Mouse (Mus musculus): Measurements from ENCODE around the gene Camkmt.
A peak's percentile ranks its signal among the peaks of the same experiment; 100 is the strongest.

Gene Camkmt

DNA sequence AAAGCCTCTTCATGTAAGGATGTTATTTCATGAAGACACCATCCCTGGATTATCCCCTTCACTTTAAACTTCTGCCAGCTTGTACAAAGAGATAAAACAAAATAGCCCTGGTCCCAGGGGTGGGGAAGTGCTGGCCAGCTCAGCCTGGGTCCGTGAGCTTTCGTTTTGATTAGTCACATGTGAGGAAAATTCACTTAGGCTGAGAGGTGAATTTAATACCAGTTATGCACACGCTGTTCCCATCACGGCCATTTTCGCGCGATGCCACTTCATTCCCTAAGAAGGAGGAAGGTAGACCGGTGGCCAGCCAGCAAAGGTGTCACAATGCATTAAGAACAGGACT is 284.5 kb downstream of the Camkmt start:
- DNase-seq, result no peak

- no peak for DNase-seq
These were observed 285.2 kb downstream of the Camkmt start for GRCm38 (mm10) chr17:85375523-85375922.

GRCm38 (mm10) chr17:85377496-85377895 is 287.1 kb downstream of the Camkmt start:
- DNase-seq, result no peak

GRCm38 (mm10) chr17:85379101-85379500 is 288.7 kb downstream of the Camkmt start:
- peak; percentile 68 for DNase-seq

DNA sequence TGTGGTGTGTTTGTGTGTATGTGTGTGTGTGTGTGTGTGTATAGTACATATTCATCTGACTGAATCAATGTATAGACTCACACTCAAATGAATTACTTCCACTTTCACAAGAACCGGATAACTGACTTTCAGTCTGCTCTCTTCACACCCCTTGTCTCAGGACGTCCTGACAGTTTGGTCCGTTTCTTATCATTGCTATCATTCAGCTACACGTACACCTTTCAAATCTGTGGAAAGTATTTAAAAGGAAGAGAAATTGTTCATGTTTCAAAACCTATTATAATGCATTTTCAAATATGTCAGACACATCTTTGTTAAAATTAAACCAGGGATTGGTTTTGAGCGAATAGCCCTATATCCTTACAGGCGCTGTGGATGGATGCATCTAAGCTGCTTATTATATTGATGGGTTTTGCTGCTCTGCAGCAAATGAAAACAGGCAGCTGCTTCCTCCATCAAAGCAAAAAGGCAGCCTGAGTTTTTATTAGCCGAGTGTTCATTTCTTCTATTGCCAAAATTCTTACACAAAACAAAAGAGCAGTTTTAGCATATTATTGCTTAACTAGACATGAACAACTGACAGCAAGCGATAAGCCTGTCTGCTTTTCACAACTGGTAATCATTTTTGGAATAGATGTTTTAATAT is 291.3 kb downstream of the Camkmt start:
- no peak for DNase-seq

- no peak for DNase-seq
These were observed 292.0 kb downstream of the Camkmt start for GRCm38 (mm10) chr17:85382344-85382743.

- no peak for DNase-seq
These were observed 292.6 kb downstream of the Camkmt start for GRCm38 (mm10) chr17:85382906-85383305.

DNA sequence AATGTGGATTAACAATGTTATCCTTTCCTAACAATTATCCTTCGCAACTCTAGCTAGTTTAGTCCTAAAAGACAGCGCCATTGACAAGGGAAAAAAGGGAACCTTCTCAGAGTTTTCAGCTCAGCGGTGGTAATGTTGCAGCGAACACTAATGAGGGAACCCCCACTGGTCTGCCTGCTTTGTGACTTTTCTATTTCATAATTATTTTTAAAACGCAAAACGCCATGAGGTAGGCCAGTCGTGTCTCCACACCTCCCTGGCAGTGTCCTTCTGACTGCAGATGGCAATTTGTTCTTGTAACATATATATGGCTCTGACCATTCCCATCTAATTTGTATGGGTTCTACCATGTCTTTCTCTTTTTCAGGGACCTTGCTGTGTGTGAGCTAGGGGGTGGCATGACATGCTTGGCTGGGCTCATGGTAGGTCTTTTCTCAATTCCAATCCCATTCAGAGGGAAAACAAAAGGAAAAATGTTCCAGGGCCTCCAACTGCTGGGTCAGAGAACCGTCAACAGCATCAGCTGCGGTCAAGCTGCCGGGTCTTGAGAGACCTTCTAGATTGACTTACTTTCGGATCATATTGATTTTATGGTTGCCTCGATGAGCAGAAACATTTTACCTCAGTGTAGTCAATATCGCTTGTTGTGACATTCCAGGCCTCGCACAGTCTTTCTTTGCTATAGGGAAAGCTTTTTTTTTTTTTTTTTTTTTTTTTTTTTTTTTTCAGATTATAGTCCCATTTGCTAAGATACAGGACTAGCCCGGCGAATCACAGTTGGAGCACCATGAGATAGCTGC is 302.9 kb downstream of the Camkmt start:
- no peak for DNase-seq

GRCm38 (mm10) chr17:85393891-85394321 is 303.6 kb downstream of the Camkmt start:
- DNase-seq, result no peak

GRCm38 (mm10) chr17:85395502-85395901 is 305.1 kb downstream of the Camkmt start:
- DNase-seq, result no peak

GRCm38 (mm10) chr17:85400751-85401150 is 310.4 kb downstream of the Camkmt start:
- no peak for DNase-seq

DNA sequence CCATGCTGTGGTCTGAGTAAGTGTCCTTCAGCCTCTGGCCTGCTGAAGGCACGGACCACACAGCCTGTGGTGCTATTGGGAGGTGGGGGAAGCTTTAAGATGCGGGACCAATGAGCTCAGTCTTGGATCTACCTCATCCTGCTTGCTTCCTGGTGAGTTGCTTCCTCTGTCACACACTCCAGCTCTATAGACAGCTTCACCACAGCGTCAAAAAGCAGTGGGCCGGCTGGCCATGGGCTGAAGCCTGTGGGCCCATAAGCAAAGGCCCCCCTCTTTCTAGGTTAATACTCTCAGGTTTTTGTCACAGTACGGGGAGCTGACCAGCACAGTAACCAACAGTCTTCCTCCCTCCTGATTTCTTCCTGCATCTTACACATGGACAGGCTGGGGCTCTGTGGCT is 314.8 kb downstream of the Camkmt start:
- no peak for DNase-seq

GRCm38 (mm10) chr17:85406195-85406594 is 315.8 kb downstream of the Camkmt start:
- DNase-seq, result no peak

- DNase-seq, result no peak
These were observed 338.5 kb downstream of the Camkmt start for GRCm38 (mm10) chr17:85428831-85429230.

GRCm38 (mm10) chr17:85432923-85433322 is 342.6 kb downstream of the Camkmt start:
- no peak for DNase-seq

- DNase-seq, result no peak
These were observed 352.7 kb downstream of the Camkmt start for GRCm38 (mm10) chr17:85443036-85443435.

DNA sequence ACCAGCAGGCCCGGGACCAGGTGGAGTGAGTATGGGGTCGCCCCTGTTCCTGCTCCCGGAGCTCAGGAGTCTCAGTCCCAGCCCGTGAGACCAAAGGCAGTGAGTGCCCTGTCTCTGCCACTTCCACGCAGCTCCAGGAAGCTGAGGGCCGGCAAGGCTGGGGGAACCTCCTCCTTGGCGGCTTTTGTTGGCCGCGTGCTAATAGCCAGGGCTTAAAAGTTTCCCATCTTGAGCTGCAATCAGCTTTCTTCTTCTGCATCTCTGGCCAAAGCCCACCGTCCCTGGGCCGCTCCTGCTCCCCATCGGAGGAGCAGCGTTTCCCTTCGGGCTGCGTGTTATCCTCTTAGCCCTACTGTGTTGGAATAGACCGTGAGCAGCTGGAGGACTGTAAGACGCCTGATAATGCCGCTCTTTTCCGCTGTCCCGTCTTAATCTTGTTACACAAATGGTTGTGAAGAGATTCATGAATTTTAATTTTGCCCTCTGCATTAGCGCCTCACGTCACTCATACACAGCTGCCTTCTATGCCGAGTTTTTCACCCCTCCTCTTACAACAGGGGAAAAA is 364.1 kb downstream of the Camkmt start:
- DNase-seq, result no peak

DNA sequence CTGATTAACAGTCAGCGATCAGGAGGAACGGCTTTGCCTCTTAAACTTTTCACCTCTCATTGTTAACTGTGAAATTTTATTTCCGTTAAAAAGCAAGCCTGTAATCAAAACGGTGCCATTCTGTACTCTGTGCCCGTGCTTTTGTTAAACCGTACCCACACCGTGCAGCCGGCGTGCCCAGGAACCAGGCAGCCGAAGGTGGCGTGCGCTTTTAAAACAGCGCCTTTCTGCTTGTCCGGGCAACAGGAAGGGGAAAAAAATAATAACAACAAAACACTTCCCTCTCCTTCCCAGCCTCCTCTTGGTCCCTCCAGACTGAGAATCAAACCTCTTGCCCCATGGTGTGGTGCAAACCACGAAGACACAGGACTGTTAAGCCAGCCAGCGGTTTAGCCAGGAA is 364.7 kb downstream of the Camkmt start:
- DNase-seq, result peak; percentile 14

DNA sequence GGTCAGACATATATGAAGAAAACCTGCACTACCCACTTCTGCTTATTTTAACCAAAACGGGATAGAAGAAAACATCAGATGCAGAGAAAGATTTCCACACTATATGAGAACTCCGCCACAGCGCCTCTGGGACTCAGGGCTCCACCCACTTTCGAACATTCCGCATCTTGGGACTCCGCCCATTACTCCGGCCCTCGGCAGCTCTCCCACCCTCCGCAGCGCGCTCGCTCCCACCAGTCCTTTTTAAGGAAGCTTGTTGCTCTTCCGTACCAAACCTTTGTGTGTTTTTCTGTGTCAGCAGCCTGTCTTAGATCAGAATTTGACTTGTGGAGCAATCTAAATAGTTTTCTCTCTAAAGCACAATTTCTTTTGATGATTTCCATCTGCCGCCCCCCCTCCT is 367.7 kb downstream of the Camkmt start:
- DNase-seq, result no peak

- no peak for DNase-seq
These were observed 368.2 kb downstream of the Camkmt start for GRCm38 (mm10) chr17:85458589-85458988.

- no peak for DNase-seq
These were observed 371.2 kb downstream of the Camkmt start for GRCm38 (mm10) chr17:85461577-85461976.

DNA sequence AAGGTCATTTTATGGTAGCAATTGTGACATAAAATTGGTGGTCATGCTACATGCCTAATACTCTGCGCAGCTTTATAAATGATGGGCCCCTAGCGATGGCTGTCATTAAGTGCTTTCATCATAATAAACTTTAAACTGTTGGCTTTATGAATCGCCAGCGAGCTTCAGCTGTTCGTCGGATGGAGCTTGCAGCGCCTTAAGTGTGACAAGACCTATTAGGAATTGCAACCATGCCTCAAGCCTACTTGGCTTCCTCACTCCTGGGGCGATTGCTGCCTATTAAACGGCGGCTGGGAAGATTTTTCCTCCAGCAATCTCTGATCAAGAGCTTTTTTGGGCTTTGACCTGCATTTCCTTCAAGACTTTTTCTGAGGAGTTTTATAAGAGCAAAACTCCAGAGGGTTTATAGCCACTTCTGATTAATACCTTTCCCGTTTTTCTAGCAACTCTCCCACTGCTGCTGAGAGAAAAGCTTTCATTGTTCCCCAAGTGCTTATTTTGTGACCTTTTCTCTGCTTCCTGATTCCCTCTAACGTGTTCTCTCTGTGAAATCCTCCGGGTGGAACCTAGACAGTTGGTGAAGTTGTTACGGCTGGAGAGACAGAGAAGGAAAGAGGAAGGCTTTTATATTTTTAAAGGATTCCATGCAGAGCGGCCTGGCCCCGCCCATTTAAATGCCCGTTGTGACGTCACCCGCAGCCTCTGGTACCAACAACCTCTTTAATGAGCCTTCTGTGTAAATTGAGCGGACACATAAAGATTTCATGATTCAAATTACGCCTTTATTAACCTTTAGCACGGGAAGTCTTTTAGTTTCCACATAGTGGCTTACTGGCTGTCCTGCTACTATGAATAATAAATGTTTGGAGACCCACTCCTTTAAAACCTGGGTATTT is 373.4 kb downstream of the Camkmt start:
- peak; percentile 42 for DNase-seq
